Mouse (Mus musculus) urinary bladder, postnatal 4 days (tissue): ENCODE results near the gene Col6a2.

Experiments used
- DNase-seq, 2 experiments: peaks; one replicate each; pipeline ENCODE4 v3.0.0; 2021 to 2022; ENCODE audit warnings: low spot score in 2 of 2

Col6a2 gene

DNA sequence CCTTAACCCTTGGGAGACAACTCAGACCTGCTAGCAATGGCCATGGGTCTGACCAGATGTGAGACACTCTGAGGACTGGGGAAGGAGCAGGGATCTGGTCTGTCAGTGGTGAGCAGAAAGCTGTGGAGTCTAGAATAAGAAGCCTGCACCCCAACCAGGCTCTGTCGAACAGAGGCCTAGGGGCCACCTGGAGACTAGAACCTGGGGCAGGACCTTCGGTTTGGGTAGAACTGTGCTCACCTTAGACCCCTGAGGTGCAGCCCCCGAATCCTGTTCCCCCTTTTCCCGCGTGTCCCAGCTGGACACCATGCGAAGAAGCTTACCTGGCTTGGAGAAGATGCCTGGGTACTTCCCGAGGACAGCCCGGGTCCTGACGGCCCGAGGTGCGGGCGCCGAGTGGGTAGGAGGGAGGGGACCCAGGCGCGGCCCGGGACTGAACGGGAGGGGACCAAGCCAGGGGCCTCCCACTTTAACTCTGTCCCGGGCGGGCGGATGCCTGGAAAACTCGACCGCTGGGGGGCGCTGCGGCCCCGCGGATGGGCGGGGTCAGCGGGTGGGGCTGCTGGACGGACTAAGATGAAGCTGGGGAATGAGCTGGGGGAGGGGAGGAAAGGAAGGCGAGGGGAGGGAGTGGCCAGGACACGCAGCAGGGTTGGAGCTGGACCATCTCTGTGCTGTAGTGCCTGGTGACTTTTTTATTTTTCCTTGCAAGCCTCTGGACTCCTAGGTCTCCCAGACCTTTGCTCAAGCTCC is at the start of gene Col6a2:
Gene Col6a2, minus strand, starts transcription at position 703 of the 753 bp plus-strand sequence.
- DNase-seq = peak; percentile 97 to 98

DNA sequence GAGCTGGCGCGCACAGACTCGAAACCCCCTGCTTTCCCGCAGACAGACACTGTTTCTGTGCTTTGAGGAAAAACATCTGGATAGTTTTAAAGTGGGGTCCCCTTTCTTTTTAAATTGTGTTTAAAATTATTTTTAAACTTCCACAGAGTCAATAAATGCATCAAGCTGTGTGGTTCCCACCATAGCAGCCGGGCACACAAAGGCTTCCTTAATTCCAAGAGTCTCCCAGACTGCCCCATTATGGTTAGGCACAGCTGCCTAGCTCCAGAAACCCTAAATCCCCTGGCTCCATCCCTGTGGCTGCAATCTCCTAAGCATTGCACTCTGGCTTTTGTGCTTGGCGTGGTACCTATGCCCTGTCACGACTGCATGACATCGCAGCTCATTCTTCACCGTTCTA is 48.5 kb upstream of the Col6a2 start:
- DNase-seq = peak; percentile 10 to 51

GRCm38 (mm10) chr10:76668947-76669284 is 45.5 kb upstream of the Col6a2 start:
- DNase-seq = peak; percentile 40 to 68

DNA sequence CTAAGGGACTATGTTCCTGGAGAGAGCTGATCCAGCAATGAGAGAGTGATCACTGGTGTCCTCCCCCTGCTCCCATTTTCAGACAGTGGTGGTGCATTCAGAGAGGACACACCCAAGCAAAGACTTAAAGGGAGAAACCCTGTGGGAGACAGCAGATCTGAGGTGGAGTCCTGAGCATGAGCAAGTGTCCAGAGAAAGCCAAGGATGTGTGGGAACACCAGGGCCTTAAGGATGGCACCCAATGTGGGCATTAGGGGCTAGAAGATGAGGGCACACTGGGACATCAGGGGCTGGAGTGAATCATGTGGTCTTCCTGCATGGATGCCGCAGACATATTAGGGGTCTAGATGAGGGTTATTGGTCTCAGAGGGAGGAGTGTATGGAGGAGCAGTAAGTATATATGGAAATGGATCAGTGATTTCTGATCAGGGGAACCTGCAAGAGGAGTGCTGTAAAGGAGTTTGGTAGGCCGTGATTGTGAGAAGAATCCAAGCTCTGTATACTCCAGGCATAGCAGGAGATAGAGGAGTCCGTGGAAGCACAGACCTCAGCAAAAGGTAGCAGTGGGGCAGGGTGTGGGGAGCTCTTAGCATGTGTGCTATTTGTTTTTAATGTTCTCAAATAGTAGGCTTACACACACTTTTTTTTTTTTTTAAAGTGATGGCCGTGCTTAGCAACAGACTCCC is 45.0 kb upstream of the Col6a2 start:
- DNase-seq = peak in 1 of 2 experiments; percentile 12

DNA sequence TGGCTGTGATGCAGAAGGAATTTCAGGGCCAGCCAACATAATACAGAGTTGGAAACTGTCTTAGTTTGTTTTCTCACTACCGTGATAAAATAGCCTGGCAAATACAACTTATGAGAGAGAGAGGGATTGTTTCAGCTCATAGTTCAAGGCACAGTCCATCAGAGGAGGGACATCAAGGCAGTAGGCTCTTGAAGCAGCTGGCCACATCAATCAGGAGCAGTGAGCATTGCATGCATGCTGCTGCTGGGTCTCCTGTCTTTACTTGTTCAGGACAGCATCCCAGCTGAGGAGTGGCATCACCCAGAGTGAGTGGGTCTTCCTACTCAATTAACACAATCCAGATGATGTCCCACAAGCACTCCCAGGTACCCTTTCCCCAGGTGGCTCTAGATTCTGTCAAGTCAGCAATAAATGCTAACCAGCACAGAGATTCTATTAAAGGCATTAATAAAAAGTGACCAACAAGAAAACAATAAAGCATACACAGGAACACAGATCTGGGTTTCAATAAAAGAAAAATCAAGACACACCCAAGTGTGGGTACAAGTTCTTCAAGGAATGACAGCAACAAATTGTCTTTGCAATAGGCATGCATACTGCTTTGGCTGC is 43.9 kb upstream of the Col6a2 start:
- DNase-seq = peak in 1 of 2 experiments; percentile 3

DNA sequence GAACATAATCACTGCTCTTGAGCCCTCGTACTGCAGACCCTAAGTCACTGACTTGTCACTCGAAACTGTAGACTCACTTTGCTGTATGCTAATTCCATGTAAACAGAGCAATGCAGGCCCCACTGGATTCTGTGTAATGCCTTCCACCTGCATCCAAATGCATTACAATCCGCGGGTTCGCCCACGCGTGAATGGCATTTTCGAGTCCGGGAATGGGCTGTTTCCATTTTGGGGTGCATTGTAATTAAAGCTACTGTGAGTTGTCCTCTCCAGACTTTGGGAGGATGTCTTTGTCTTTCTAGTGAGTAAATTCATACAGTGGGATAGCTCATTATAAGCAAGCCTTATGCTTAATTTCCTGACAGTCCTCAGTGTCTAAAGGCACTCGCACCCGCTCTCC is 42.1 kb upstream of the Col6a2 start:
- DNase-seq = peak in 1 of 2 experiments; percentile 12

GRCm38 (mm10) chr10:76664156-76665115 is 41.0 kb upstream of the Col6a2 start:
- peak; percentile 86 to 87 for DNase-seq

GRCm38 (mm10) chr10:76653345-76654336 is 30.2 kb upstream of the Col6a2 start:
- peak; percentile 42 to 66 for DNase-seq

DNA sequence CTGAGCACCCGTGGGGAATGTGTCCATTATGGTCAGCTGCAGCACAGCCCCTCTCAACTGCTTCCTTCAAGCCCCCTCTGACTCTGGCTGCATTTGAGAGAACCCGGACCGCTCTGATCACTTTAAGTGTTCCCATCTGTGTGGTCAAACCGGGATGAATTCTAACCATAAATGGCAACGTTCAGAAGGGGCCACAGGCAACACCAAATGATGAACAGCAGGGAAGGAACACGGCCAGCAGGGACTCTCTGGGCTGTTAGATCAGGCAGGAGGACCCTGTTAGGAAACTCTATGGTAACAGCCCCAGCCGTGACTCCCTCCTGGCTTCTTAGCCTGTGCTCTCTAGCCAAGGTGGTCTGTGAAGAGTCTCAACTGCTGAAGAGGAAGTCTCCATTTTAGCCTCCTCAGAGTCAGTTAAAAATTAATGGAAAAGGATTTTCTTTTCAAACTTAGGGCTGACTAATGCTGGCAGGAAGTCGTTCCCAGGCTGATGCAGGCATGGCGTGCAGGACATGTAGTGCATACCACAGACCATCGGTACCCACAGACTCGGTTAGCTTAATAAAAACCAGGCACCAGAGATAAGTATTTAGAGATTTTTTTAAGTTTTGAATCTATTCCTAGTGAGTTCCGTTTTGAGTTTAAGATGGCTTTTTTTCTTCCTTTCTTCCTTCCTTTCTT is 27.4 kb upstream of the Col6a2 start:
- peak in 1 of 2 experiments; percentile 47 for DNase-seq

GRCm38 (mm10) chr10:76648738-76649137 is 25.3 kb upstream of the Col6a2 start:
- DNase-seq = peak in 1 of 2 experiments; percentile 17

DNA sequence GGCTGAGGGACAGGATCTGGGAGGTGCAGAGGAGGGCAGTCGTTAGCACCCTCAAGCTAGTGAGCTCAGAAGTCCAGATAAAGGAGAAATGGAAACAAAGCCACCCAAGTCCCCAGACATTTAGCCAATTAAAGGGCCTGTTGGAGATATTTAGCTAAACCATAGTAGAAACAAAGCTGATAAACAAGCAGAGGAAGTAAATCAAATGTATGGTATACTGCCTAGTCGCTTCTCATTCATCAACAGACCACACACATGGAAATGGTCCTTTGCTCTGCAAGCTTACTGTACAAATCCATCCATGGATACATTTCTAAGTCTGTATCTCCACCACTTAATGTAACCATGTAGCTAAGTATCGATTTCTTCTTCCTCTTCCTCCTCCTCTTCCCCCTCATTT is 24.0 kb upstream of the Col6a2 start:
- DNase-seq = no peak

GRCm38 (mm10) chr10:76645686-76646085 is 22.3 kb upstream of the Col6a2 start:
- DNase-seq = peak in 1 of 2 experiments; percentile 51

- peak in 1 of 2 experiments; percentile 41 for DNase-seq
Measured at GRCm38 (mm10) chr10:76645066-76645465, 21.6 kb upstream of the Col6a2 start.

- peak; percentile 61 to 70 for DNase-seq
Measured at GRCm38 (mm10) chr10:76643999-76644398, 20.6 kb upstream of the Col6a2 start.

- DNase-seq = no peak
Measured at GRCm38 (mm10) chr10:76643446-76643845, 20.0 kb upstream of the Col6a2 start.

DNA sequence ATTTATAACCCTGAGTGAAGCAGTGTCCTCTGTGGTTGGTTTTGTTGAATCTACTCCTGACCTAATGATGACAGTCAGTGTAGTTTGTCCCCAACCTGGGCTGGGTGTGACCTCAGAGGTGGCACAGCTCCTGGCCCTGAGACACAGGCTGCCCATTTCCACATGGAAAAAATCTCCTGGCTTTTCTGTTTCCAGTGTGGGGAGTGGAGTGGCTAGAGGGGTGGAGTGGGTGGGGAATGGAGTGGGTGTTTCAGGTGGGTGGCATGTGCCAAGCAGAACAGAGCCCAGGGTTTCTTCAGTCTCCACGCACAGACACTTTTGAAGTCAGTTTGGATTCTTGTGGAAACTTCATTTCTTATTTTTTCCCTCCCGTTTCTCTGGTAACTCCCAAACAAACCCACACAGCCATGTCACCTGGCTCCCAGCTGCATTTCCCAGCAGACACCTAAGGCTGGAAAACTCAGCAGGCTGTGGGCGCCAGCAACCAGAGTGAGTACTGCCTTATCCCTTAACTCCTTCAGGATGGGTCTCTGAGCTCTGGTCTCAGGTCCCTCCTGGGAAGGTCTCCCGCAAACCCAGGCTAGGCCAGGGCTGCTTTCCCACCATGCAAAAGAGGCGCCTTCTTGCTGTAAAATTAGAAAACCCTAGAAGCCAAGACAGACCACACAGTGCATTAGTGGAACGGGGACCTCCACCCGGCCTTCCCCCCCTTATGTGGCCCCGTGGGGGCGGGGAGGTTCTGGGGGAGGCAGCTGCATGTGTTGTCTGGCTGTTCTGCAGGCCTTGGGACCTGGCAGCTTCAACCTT is 19.4 kb upstream of the Col6a2 start:
- DNase-seq = peak; percentile 70 to 77

DNA sequence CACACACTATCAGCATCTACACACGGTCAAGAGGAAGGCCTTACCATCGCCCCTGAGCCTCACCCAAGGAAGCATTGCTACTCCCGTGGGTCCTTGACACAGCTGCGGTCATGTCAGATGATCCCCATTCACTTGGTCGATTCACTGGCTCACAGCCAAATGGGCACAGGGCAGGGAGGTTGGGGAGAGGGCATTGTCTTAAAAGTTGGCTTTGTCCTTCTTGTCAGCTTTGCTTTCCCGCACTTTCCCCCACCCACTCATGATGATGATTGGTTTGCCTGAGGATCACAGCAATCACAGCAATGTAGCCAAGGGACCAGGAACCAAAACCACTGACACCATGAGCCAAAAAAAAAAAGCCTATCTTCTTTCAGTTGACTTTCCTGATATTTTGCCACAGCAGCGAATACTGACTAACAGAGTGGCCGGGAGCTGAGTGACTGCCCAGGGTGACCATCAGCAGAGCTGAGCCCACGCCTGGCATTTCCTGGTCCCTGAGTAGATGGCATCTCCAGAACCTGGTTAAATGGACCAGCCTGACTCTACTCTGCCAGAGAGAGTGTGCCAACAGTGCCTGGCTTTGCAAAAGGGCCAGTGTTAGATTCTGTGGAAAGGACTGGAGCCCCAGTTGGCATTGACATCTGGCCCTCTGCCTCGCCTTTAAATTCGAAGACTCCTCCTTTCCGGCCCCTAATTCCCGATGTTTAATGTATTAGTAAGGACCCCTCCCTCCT is 18.6 kb upstream of the Col6a2 start:
- DNase-seq = no peak

GRCm38 (mm10) chr10:76639952-76640351 is 16.5 kb upstream of the Col6a2 start:
- DNase-seq = no peak
